Mouse (Mus musculus) midbrain, embryonic 16.5 days (tissue): ENCODE results near the gene Kank1. TPM values are rescaled to one million over a fixed set of nuclear protein-coding genes. Genes with fewer than 3 reads are reported as not detected.
A peak's percentile ranks its signal among the peaks of the same experiment; 100 is the strongest.

Experiments
- ATAC-seq: fragments of 200-750 bp; cut with Nextera tagmentation; 2 replicates; pipeline ENCODE4 v1.8.0; 2017; ENCODE audit warnings: moderate TSS enrichment
- H3K27ac ChIP-seq: fragments of 300-500 bp; sonication (generic); 2 replicates; pipeline ENCODE4 v1.5.1; 2014; ENCODE audit warnings: mild to moderate bottlenecking, low read length, mixed read lengths
- H3K27me3 ChIP-seq: fragments of 300-500 bp; sonication (generic); 2 replicates; pipeline ENCODE4 v1.6.1; 2014; ENCODE audit warnings: low read depth, low read length, mixed read lengths; ENCODE audit not compliant: control insufficient read depth, insufficient read depth
- H3K36me3 ChIP-seq: fragments of 300-500 bp; sonication (generic); 2 replicates; pipeline ENCODE4 v1.6.1; 2014; ENCODE audit warnings: mild to moderate bottlenecking, low read length, moderate library complexity, mixed read lengths; ENCODE audit not compliant: control insufficient read depth, insufficient read depth
- H3K4me1 ChIP-seq: fragments of 300-500 bp; sonication (generic); 2 replicates; pipeline ENCODE4 v1.6.1; 2014; ENCODE audit warnings: mild to moderate bottlenecking, low read length, mixed read lengths; ENCODE audit not compliant: control insufficient read depth, insufficient read depth
- H3K4me2 ChIP-seq: fragments of 300-500 bp; sonication (generic); 2 replicates; pipeline ENCODE4 v1.6.1; 2014; ENCODE audit warnings: mild to moderate bottlenecking, low read length, mixed read lengths
- H3K4me3 ChIP-seq: fragments of 300-500 bp; sonication (generic); 2 replicates; pipeline ENCODE4 v1.5.1; 2014; ENCODE audit warnings: low read depth, mild to moderate bottlenecking, low read length, moderate library complexity, mixed read lengths
- H3K9ac ChIP-seq: fragments of 300-500 bp; sonication (generic); 2 replicates; pipeline ENCODE4 v1.6.1; 2014; ENCODE audit warnings: low read depth, low read length, mixed read lengths
- H3K9me3 ChIP-seq: fragments of 300-500 bp; sonication (generic); replicated peaks from 2 replicates; pipeline ENCODE4 v1.6.1; 2014; ENCODE audit warnings: mild to moderate bottlenecking, low read length, mixed read lengths; ENCODE audit not compliant: control insufficient read depth, poor library complexity, severe bottlenecking
- WGBS: fragments of 180-500 bp; shearing (Covaris S2); extraction: QIAGEN DNeasy Blood & Tissue Kit; methylation state at CpG from one replicate; pipeline ENCODE4 v1.1.7; 2014; 5-methylcytosine and 5-hydroxymethylcytosine counted together
- polyA plus RNA-seq: library from polyadenylated mRNA; unstranded; fragments of >200 nt; fragmentation: Nextera tagmentation; extraction: Ambion mirVana; gene quantifications from 2 replicates; pipeline ENCODE4 v1.2.1, GENCODE M21; 2015

Gene Kank1
- polyA plus RNA-seq: 6.0 and 8.4 TPM in 2 replicates

DNA sequence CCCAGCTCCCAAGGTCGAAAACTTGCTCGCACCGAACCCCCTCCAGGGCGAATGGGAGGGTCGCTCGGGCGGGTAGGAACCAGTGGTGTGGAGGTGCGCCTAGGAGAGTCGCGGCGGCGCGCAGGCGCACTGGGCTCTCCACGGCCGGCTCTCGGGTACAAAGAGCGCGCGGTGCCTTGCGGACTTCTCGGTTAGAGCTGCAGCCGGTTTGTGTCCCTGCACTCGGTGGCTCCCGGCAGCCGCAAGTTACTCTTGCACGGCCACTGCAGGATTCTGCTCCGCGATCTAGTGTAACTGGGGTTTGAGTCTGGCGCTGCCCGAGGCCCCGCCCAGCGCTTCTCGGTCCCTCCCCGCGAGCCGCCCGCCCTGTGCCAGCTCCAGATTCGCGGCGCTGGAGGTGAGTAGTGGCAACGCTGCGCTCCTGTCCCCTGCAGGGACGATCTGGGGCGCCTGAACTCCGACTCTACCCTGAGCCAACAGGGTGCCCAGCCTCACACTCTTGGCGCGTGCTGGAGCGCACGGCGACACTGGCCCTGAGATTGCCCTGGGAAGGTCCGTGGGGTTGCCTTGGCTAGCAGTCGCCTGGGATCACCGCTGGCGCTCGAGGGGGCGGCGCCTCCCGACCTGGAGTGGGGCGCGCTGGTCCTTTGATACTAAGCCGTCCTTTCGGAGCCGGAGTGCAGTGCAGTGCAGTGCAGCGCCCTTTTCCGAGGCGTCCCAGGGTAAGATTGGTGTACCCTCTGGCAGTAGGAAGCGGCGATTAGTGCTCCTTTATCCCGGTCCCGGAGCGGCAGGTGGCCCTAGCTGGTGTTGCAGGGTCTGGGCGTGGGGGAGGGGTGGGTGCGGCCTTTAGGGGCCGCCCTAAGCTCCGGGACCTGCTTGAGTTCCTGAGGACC is at the start of gene Kank1:
Kank1 (plus strand) TSS at position 380 of the 896 bp plus-strand sequence.
- H3K36me3 ChIP-seq: no peaks in the 10 kb centered on the region
- H3K9me3 ChIP-seq: no peaks in the 10 kb centered on the region
- H3K4me1 ChIP-seq: peaks cover 15% of the 10 kb centered on the region
- H3K4me2 ChIP-seq: peak within 1 kb of the TSS; percentile 99
- peaks cover 16% of the 10 kb centered on the region for H3K27me3 ChIP-seq
- H3K27ac ChIP-seq: peak within 1 kb of the TSS; percentile 39; the same call in 1 of the 2 replicates
- WGBS: under 1% methylated on average over 76 of the region's 76 CpGs
- peak within 1 kb of the TSS; percentile 74 for H3K4me3 ChIP-seq
- peak within 1 kb of the TSS; percentile 69 for H3K9ac ChIP-seq
- ATAC-seq: peak; percentile 89

DNA sequence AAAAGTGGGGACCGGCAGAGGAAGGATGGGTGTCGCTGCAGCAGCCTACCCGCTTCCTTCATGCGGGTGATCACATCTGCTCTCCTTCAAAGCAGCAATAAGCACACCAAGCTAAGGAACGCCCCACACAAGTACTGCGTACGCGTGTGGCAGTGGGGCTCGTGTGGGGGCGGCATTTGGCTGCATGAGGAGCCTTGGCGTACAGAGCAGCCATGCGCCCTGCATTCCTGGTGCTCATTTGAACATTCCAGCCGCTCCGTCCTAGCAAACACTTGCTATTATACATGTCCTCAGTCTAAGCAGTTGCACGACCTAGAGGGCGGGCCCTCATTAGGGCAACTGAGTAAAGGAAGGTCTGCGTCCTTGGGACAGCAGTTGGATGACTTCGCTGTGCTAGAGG is 49.1 kb upstream of the Kank1 start:
- 84% methylated on average over 18 of the region's 18 CpGs for WGBS
- no peak overlapping the region for H3K4me2 ChIP-seq

GRCm38 (mm10) chr19:25193751-25194150 is 43.0 kb upstream of the Kank1 start:
- no peaks in the 10 kb centered on the region for H3K4me1 ChIP-seq
- H3K27me3 ChIP-seq: no peaks in the 10 kb centered on the region
- no peak overlapping the region for H3K4me2 ChIP-seq
- no peak for ATAC-seq
- no peak overlapping the region for H3K9ac ChIP-seq
- H3K9me3 ChIP-seq: no peaks in the 10 kb centered on the region
- no peak overlapping the region for H3K27ac ChIP-seq
- 98% methylated on average over 9 of the region's 9 CpGs for WGBS
- H3K4me3 ChIP-seq: no peak overlapping the region
- H3K36me3 ChIP-seq: no peaks in the 10 kb centered on the region

More for the DNA sequence above, 49.1 kb upstream of the Kank1 start:
- ATAC-seq: no peak
- Histone ChIP-seq H3K36me3 (no peaks in the 10 kb centered on the region), H3K9me3 (no peaks in the 10 kb centered on the region), H3K27ac (no peak overlapping the region), H3K4me3 (no peak overlapping the region), H3K4me1 (0 out of 2 replicates have a peak, but pooled peaks cover under 1% of the 10 kb centered on the region), H3K27me3 (no peaks in the 10 kb centered on the region), H3K9ac (no peak overlapping the region)

DNA sequence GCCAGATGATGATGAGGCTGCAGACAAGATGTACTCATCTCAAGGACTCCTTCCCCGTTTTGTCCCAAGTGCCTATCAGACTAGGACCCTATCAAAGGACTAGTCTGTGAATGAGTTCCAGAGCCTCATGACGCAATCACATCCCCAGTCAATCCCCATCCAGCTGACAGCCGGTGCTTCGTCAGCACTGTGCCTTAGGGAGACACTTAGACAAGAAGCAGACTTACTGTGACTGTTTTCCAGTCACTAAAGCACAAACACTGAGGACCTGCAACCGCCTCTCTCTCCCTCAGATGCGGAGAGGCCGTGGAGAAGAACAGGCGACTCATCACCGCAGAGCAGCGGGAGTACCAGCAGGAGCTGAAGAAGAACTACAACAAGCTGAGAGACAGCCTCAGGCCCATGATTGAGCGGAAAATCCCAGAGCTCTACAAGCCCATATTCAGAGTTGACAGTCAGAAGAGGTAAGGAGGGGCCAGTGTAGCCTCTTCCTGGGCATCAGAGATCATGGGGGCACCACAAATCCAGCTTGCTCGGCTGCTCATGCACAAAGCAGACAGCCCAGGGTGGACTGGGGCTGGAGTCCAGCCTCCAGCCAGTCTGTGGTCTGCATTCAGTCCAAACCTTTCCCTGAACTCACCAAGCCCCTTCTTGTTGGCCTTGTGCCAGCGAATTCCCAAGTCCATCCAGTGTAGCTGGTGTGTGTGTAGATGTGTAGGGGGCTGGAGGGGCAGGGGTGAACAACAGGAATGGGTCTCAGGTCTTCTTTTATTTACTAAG is 36.5 kb upstream of the Kank1 start:
- H3K4me2 ChIP-seq: no peak overlapping the region
- no peaks in the 10 kb centered on the region; the same call in 1 of the 2 replicates for H3K4me1 ChIP-seq
- WGBS: 69% methylated on average over 13 of the region's 13 CpGs
- no peaks in the 10 kb centered on the region for H3K36me3 ChIP-seq
- H3K9ac ChIP-seq: no peak overlapping the region
- H3K27me3 ChIP-seq: no peaks in the 10 kb centered on the region
- no peaks in the 10 kb centered on the region for H3K9me3 ChIP-seq
- ATAC-seq: no peak
- no peak overlapping the region for H3K27ac ChIP-seq
- H3K4me3 ChIP-seq: no peak overlapping the region

DNA sequence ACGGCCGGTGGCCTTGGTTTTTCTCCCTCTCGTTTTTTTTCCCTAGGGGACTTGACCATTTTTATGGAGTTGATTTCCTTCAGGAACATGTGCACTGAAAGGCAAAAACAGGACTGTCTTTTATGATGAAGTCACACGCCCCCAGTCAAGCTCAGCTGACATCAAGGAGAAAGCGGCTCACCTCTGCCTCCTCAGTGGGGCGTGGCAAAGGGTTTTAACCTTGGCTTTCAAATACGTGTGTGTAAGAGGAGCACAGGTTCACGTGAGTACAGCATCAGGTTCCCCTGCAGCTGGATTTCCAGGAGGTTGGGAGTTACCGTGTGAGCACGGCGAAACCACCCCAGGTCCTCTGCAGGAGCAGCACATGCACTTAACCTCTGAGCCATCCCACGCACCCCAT is 33.7 kb upstream of the Kank1 start:
- 88% methylated on average over 12 of the region's 12 CpGs for WGBS
- Histone ChIP-seq H3K4me2 (no peak overlapping the region), H3K36me3 (no peaks in the 10 kb centered on the region), H3K27me3 (peaks cover 5% of the 10 kb centered on the region), H3K4me3 (no peak overlapping the region), H3K9ac (no peak overlapping the region), H3K9me3 (no peaks in the 10 kb centered on the region), H3K4me1 (peaks cover 6% of the 10 kb centered on the region), H3K27ac (no peak overlapping the region)
- ATAC-seq: no peak

DNA sequence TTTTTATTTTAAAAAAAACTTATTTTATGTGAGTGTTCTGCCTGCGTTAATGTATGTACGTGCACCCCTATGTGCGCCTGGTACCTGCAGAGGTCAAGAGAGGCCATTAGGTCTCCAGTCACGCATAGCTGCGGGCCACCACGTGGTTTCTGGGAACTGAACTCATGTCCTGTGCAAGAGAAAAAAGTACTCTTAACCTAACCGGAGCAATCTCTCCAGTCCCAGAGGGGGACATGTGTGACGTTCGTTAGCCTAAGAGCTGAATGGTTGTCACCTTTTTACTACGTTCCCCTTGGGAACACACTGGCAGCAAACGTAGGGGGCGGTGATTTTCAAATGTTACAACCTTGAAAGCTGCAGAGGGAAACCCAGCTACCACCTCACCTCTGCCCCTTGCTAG is 29.8 kb upstream of the Kank1 start:
- ATAC-seq: no peak
- Histone ChIP-seq H3K9ac (no peak overlapping the region), H3K4me3 (no peak overlapping the region), H3K4me1 (peaks cover 13% of the 10 kb centered on the region), H3K9me3 (no peaks in the 10 kb centered on the region), H3K27me3 (peaks cover 7% of the 10 kb centered on the region), H3K27ac (no peak overlapping the region), H3K4me2 (no peak overlapping the region), H3K36me3 (no peaks in the 10 kb centered on the region)
- WGBS: 67% methylated on average over 12 of the region's 12 CpGs

GRCm38 (mm10) chr19:25207731-25208361 is 28.9 kb upstream of the Kank1 start:
- 5% methylated on average over 23 of the region's 23 CpGs for WGBS
- H3K9ac ChIP-seq: peak overlapping the region; percentile 48; the same call in 1 of the 2 replicates
- H3K27me3 ChIP-seq: peaks cover 7% of the 10 kb centered on the region
- no peaks in the 10 kb centered on the region for H3K9me3 ChIP-seq
- peaks cover 13% of the 10 kb centered on the region for H3K4me1 ChIP-seq
- no peak overlapping the region; the same call in 1 of the 2 replicates for H3K27ac ChIP-seq
- H3K4me2 ChIP-seq: peak overlapping the region; percentile 50
- H3K36me3 ChIP-seq: no peaks in the 10 kb centered on the region
- peak overlapping the region; percentile 24 for H3K4me3 ChIP-seq
- ATAC-seq: peak; percentile 39; the same call in 1 of the 2 replicates

DNA sequence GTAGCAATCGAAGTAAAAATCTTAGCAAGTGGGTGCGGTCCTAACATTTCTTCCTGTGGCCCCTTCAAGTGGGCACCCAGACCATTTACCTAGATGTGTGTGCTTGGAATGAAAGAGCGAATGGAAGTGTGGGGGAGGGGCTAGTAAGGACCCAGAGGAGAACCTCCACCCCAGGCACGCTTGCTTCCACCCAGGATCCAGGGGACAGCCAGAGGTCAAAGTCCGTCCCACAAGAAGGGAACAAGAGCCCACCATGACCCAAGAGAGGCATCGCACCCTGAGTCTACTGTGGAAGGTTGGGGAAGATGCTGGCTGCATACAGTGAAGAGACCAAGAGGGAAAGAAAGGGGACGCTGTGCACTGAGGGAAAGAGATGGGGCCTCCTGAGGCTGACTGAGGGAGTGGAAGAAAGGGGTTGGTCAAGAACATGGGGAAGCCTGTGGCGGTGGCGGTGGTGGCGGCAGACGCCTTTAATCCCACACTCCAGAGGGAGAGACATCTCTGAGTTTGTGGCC is 28.1 kb upstream of the Kank1 start:
- no peak overlapping the region for H3K27ac ChIP-seq
- no peaks in the 10 kb centered on the region for H3K36me3 ChIP-seq
- no peak overlapping the region for H3K4me3 ChIP-seq
- H3K4me2 ChIP-seq: peak overlapping the region; percentile 50
- 44% methylated on average over 11 of the region's 11 CpGs for WGBS
- no peaks in the 10 kb centered on the region; the same call in 1 of the 2 replicates for H3K9me3 ChIP-seq
- H3K27me3 ChIP-seq: peaks cover 7% of the 10 kb centered on the region
- no peak for ATAC-seq
- H3K9ac ChIP-seq: no peak overlapping the region
- H3K4me1 ChIP-seq: peaks cover 13% of the 10 kb centered on the region
